Mouse (Mus musculus): Measurements from ENCODE around the gene Akt2. TPM values are rescaled to one million over a fixed set of nuclear protein-coding genes. Genes with fewer than 3 reads are reported as not detected.
"Not testable (repeated sequence)": the region's sequence is repeated elsewhere in the genome, so short reads cannot be mapped to it uniquely, and the experiment has no call there.

Akt2 gene
- total and polyA plus RNA-seq, 3 experiments, result 143 to 227 (median 219) TPM

DNA sequence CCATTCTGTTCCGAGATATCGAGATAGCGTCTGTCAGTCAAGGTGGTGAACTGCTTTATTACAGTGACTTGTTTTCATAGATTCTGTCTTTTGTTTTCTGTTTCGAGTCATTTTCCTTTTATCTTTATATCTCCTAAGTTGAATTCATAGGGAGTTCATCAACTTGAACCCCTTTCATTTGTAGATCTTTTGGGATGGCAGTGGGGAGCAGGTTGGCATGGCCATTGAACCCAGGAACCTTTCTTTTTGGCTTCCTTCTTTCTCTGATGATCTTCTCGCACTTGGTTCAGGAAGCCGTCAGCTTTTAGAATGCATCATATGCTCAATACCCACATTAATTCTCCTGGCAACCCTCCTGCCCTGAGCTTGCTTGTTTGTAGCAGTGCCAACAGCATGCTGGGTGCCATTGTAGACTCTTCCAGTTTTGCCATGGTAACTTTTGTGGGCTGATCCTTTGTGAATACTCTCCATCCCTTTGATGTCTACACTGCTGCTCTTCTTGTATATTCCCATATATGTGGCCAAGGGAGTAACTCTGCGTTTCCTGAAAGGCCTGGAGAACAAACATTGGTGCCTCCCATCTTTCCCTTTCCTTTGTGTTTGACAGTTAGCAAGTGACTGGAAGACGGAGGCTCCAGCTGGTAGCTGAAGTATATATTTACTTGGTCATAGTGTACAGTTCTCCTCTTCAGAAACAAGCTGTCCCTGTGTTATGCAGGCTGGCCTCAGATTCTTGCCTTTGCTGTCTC is 22.6 kb downstream of the Akt2 start:
- DNase-seq, result no peak

DNA sequence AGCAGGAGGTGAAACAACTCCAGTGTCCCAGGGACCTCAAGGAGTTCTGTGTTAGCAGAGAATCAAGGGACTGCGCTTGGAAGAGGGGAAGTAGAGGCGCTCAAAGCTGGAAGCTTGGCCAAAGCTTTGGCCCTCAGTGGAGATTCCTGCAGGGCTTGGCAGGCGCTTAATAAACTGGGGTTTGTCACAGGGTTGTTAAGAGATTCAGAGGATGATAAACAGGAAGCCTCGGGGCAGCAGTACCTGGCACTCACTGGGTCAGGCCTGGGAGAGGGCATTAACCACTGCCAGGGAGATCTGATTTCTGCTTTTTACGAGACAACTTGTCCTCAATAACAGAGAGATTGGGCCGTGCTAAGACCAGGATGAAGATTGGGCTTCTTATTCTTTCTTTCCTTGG is 29.7 kb downstream of the Akt2 start:
- no peak for DNase-seq

DNA sequence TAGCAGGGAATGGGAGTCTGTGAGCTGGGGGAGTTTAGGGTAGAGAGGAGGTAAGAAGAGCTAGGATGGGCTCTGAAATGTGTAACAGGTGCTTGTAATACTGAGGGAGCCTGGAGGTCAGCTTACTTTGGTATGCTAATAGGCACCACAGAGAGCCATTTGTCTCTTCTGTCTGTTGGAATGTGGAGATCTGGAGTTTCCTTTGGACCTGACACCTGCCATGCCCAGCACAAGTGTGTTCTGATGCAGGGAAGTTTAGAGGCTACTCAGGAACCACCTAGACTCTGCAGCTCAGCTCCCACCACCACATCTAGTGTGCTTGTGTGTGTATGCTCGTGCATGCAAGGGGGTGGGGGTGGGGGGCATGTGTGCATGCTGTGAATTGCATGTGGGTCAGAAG is 30.9 kb downstream of the Akt2 start:
- no peak for DNase-seq

DNA sequence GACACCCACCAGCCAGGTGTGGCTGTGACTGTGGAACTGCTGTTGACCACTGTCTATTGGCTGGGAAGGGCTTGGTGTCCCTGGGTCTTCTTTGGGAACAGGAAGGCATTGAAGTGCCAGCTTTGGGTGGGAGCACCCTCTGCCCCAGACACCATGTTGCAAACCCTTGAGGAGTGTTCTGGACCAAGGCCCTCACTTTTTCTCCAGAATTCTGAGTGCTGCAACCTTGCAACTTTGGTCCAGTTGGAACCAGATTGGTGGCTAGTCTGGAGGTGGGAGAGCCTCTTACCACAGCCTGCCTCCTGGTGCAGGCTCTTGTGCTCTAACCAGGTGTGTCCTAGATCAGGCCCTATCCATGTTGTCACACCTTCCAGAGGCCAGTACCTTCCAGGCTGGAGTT is 33.6 kb downstream of the Akt2 start:
- peak; percentile 31 for DNase-seq

DNA sequence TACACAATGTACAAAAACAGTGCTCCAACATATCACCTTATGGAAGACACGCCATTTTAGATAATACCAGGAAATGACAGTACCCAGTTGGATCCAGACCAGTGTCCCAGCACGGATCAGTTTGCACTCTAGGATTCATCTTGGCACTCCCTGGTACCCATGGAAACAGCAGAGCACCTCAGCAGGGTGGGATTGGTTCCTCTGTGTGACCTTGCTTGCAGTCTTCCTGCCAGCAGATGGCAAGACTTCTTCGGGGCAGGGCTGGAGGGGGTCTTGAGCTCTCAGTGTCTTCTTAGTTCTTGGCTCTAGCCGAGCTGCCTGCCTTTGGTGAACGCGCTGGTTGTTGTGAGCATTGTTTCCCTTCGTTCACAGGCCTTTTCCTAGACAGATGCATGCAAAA is 36.4 kb downstream of the Akt2 start:
- no peak for DNase-seq

DNA sequence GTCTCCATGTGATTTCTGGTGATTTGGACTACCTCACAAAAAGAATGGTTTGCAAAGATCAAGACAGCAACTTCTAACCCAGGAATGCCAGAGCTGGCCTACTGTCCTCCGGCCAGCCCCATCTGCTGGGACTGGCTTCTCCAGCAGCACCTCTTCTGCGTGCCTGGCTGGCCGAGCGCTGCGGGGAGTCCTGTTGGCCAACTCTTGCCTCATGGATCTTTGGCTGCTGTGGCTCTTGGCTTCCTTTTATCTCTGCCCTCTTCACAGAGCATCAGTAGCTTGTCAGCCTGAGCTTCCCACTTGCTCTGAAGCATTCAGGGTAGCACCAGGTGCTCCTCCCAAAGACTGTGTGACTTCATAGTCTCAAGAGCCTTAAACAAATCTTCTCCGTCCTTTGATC is 36.8 kb downstream of the Akt2 start:
- DNase-seq, result no peak

DNA sequence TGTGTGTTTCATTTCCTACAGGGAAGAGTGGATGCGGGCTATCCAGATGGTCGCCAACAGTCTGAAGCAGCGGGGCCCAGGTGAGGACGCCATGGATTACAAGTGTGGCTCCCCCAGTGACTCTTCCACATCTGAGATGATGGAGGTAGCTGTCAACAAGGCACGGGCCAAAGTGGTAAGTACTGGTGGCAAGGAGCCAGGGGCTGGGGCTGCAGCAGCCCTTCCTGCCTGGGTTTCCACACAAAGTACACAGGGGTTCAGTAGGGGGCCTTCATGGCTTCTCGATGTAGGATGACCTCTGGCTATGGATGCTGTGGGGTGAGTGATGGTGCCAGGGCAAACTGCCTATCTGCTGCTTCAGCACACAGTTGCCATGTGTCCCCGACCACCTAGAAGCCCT is 37.5 kb downstream of the Akt2 start:
- not testable (repeated sequence) for DNase-seq

DNA sequence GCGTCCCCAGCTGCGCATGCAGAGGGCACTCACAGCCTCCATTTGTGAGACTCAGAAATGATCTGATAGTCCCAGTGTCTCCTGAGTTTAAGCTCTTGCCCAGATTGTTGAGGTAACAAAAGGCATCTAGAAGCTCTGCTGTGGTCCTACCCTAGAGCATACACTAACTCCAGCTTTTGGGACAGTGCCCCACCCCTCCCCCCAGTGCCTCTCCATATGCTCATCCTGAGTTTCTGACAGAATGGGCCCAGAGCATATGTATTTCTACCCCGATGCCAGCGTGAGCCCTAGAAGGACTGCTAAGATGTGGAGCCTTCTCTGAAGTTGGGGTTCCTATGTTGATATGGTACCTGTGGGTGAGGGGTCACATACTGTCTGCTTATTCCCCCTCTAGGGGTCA is 40.1 kb downstream of the Akt2 start:
- DNase-seq, result no peak

DNA sequence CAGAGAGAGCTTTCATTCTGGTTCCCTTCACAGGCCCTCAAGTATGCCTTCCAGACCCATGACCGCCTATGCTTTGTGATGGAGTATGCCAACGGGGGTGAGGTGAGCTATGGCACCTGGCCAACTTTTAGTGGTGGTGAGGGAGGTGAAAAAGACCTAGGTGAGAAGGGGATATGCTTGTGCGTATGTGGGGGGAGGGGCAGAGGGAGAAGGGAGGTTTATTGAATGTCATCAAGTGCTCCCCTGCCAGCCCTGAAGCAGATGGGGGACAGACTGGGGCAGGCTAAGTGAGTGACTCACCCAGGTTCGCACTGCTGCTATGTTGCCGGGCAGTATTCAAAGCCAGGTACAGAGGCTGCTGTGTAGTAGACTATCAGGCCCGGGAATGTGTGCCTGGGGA is 41.8 kb downstream of the Akt2 start:
- no peak for DNase-seq

DNA sequence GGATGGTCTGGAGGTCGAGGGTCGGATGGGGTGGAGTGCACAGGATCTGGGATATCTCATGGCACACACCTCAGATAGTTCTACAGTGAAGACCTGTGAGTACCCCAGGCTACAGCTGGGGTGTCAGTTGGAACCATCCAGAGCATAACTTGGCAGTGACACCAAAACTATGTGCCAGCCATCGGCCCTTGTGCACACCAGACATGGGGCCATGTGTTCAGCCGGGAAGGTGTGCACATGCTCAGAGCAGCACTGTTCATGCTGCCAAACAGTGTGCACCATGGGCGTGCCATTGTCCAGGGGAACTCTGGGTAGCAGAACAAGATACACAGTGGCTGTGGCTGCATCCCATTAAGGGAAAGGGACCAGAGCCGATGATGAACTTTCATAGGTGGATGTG is 43.3 kb downstream of the Akt2 start:
- no peak for DNase-seq

DNA sequence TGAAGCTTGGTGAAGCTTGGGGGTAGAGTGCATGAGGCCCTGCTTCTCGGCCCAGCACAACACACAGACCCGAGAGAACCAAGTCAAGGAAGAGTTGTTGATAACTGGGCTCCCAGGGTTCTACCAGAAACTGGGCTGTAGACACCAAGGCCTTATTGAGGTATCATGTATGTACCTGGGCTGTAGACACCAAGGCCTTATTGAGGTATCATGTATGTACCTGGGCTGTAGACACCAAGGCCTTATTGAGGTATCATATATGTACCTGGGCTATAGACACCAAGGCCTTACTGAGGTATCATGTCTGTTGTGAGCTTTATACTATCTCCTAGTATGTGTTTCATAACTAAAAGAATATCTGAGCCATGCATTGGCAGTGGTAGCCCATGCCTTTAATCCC is 43.7 kb downstream of the Akt2 start:
- DNase-seq, result not testable (repeated sequence)

DNA sequence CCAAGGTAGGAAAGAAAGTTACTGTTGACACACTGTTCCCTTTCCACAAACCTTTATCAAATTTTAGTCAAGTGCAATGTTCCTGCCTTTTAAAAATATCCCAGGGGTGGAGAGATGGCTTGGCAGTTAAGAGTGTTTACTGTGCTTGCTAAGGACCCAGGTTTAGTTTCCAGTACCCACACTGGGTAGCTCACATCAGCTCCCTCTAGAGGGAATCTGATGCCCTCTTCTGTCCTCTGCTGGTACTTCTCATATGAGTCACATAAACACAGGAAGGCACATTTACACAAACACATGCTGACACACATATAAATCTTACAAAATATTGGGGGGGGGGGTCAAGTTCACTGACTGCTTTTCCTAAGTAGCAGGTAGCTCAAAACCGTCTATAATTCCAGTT is 53.1 kb downstream of the Akt2 start:
- DNase-seq, result no peak

DNA sequence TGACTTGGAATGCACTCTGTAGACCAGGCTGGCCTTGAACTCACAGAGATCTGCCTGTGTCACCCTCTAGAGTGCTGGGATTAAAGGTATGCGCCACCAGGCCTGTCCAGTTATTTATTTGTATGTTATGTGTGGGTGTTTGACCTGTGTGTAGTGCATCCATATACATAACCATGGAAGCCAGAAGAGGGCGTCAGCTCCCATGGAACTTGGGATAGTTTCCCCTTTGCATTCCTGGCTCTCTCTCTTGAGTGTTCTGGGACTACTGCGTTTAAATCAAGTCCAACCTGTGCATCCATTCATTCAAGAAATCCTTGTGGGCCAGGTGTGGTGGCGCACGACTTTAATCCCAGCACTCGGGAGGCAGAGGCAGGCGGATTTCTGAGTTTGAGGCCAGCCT is 55.2 kb downstream of the Akt2 start:
- DNase-seq, result no peak

DNA sequence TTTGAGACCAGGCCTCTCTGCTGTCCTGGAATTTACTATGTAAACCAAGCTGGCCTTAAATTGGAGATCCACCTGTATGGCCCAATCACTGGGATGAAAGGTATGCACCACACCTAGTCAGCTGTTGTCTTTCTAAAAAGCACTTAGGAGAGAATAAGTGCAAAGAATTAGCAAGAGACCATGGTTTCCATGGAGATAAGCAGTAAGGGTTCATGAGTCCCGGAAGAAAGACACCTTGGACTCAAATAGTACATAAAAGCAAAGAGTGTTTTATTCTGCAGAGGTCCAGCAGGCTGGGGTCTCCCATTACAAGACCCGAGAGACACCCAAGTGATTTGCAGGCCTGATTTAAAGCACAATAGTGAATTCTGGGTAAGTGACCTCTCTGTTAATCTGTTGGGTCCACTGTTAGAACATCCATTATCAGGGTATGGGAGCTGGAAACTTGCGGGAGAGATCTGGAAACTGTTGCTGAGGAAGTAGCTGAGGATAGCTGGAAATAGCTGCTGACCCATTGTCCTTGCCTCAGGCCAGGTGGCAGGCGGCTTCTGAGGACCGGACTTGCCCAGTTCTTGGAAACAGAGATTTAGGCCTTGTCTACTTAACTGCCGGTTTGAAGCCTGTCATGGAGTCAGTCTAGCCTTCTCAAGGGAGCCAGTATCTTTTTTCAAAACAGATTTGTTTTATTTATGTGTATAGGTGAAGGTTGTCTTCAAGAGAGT is 56.1 kb downstream of the Akt2 start:
- no peak for DNase-seq

DNA sequence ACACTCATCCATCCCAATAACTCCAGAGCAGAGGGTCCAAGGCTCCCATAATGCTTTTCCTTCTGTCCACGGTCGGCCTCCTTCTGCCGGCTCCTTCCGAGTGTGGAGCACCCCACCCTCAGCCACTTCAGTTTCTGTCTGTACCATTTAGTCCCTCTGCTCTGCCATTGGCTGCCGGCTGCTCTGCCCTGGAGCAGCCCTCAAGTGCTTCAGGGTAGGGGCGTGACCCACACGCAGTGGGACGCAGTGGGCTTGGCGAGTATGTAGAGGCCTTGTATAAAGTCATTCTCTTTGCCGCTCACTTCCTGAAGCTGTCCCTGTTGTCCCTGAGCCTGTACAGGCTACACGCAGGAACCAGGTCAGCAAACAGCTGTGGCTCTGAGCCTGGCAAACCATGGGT is 58.4 kb downstream of the Akt2 start:
- DNase-seq, result no peak

DNA sequence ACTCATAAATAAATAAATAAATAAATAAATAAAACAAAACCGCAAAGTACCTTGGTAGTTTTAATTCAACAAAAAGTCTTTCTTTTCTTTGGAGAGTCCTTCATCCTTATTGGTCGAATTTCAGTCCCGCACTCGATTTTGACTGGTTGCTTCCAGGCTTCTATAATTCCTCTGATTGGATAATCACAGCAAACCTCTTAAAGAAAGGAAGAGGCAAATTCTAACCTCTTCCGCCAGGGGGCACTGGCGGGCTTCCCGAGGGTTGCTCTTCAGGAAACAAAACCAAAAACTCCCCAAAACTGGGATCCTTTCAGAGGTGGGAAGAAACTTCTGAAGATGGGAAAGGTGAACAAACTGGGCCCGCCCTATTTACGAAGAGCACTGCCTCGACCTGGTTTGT is 59.6 kb downstream of the Akt2 start:
- peak; percentile 75 for DNase-seq

DNA sequence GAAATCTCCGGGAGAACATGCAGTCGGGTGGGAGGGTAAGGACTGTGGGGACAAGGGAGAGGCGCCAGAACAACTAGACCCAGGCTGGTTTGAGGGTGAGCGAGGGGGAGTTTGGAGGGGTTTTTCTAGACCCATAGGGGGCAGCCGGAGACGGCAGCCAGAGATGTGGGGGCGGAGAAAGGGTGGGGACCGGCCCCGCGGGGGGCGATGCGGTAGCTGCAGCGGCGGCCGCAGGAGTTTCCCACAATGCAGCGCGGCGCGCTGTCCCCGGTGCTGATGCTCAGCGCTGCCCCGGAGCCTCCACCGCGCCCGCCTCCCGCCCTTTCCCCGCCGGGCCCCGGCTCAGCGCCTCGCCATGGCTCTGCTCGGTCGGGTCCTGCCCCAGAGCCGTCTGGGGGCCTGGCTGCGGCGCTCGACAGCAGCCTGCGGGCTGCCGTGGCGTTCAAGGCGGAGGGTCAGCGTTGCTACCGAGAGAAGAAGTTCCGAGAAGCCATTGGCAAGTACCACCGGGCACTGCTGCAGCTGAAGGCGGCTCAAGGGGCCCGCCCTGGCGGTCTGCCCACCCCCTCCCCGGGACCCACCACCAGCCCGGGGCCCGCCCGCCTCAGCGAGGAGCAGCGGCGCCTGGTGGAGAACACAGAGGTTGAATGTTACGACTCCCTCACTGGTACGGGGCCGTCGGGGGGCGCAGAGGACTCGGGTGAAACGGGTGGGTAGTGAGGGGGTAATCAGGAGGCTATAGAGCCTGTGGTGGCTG is 62.5 kb downstream of the Akt2 start, which contains the start of gene Ttc9b:
TSS of gene Ttc9b (plus strand) at position 235 of the 757 bp plus-strand sequence.
- peak; percentile 54 for DNase-seq

DNA sequence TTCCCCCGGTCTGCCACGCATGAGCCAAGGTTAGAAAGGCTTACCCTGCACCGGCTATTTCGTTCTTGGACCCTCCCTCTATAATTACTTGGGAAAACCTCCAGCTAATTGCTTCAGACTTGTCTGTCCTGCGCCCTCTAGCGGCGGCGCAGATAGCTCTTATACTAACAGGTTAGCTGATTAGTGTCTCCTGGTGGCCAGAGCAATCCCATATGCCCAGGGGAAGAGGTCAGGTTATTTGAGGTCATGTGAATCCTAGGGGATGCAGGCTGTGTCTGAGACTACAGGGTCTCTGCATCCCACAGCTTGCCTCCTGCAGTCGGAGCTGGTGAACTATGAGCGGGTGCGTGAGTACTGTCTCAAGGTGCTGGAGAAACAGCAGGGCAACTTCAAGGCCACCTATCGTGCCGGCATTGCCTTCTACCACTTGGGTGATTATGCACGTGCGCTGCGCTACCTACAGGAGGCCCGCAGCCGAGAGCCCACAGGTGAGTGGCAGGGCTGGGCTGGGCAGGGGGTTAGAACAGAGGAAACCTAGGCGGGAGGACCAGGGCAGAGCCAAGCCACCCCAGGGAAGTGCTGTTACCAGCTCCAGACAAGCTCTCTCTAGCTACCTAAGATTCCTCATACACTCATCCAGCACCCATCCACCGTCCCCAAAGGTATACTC is 63.4 kb downstream of the Akt2 start:
- DNase-seq, result peak; percentile 29

DNA sequence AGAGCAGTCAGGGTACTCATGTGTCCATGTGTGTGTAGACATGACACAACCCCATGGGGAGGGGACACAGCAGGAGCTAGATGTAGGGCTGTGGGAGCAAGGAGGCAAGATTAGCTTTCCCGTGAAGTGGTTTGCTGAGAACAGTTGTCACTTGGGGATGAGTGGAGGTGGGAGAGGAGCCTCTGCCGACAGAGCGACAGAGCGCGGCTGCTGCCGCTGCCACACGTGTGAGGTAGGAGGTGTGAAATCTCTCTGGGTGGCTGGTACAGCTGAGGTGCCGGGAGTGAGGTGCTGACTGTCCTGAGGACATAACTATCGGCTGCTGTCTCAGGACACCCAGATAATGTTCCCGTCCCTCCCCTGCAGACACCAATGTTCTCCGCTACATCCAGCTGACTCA is 64.2 kb downstream of the Akt2 start:
- DNase-seq, result no peak

DNA sequence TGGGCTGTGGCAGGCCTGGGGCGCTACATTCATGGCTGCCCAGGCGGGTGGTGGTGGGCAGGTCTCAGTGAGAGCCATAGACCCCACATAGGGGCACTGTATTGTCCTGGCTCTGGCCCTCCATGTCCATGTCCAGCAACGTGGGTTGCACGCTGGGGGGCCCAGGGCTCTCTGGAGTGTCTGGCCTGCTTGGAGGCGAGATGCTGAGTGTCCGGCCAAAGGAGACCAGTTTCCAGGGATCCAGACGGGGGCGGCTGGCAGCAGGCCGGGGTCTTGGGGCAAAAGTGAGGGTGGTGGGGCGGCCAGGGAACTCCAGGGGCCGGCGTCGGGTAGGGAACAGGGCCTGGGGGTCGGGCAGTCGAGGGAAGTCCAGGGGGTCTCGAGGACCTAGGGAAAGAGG is 65.2 kb downstream of the Akt2 start:
- no peak for DNase-seq

DNA sequence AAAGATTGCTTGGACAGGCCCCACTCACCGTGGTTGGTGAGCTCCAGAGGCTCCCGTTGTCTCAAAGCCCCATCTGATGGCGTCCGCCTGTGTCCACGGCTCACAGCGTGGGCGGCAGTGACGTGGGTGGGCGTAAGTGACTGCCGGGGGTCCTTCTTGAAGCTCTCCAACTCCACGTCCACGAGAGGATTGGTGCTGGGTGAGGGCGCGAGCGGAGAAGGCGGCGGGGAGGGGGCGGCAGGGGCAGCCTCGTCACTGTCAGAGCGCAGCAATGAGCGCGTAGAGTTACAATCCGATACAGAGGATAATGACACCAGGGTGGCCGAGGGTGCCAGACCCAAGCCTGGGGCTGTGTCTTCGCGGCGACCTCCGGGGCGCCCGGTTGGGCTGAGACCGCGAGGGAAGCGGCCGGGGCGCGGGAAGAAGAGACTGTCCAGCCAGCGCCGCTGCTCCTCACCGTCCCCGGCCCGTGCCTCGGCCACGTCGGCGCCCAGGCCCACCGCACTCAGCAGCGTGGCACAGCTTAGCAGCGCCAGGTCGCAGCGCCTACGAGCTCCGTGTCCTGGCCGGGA is 66.6 kb downstream of the Akt2 start:
- DNase-seq, result no peak

Data from adrenal gland, adult 2 months (tissue).